Mouse (Mus musculus) layer of hippocampus, adult 11-12 months (tissue): ENCODE measurements around the gene Mvb12b.

ENCODE experiments used
- DNase-seq: peaks from one replicate; pipeline ENCODE4 v3.0.0; 2022; ENCODE audit warnings: low spot score

Gene Mvb12b

GRCm38 (mm10) chr2:33846635-33847034 is 41.1 kb downstream of the Mvb12b start:
- DNase-seq, result no peak

GRCm38 (mm10) chr2:33843642-33844041 is 44.1 kb downstream of the Mvb12b start:
- no peak for DNase-seq

GRCm38 (mm10) chr2:33842983-33843577 is 44.7 kb downstream of the Mvb12b start:
- no peak for DNase-seq

- DNase-seq, result no peak
These were observed 45.8 kb downstream of the Mvb12b start for GRCm38 (mm10) chr2:33841980-33842379.

GRCm38 (mm10) chr2:33840483-33840882 is 47.3 kb downstream of the Mvb12b start:
- DNase-seq, result no peak

GRCm38 (mm10) chr2:33839252-33839651 is 48.5 kb downstream of the Mvb12b start:
- DNase-seq, result no peak

- DNase-seq, result no peak
These were observed 50.4 kb downstream of the Mvb12b start for GRCm38 (mm10) chr2:33837297-33837696.

GRCm38 (mm10) chr2:33836660-33837213 is 51.0 kb downstream of the Mvb12b start:
- DNase-seq, result no peak

GRCm38 (mm10) chr2:33835038-33835437 is 52.7 kb downstream of the Mvb12b start:
- no peak for DNase-seq

GRCm38 (mm10) chr2:33833902-33834301 is 53.8 kb downstream of the Mvb12b start:
- no peak for DNase-seq

GRCm38 (mm10) chr2:33829870-33830269 is 57.9 kb downstream of the Mvb12b start:
- DNase-seq, result no peak

- DNase-seq, result no peak
These were observed 61.0 kb downstream of the Mvb12b start for GRCm38 (mm10) chr2:33826777-33827176.

- no peak for DNase-seq
These were observed 62.7 kb downstream of the Mvb12b start for GRCm38 (mm10) chr2:33824935-33825514.

- DNase-seq, result peak; percentile 86
These were observed 65.8 kb downstream of the Mvb12b start for GRCm38 (mm10) chr2:33821677-33822607.

- no peak for DNase-seq
These were observed 67.3 kb downstream of the Mvb12b start for GRCm38 (mm10) chr2:33820450-33820849.

- DNase-seq, result no peak
These were observed 67.7 kb downstream of the Mvb12b start for GRCm38 (mm10) chr2:33820037-33820436.

- no peak for DNase-seq
These were observed 69.4 kb downstream of the Mvb12b start for GRCm38 (mm10) chr2:33818385-33818784.

- no peak for DNase-seq
These were observed 69.9 kb downstream of the Mvb12b start for GRCm38 (mm10) chr2:33817663-33818346.

- no peak for DNase-seq
These were observed 70.7 kb downstream of the Mvb12b start for GRCm38 (mm10) chr2:33817080-33817479.

- no peak for DNase-seq
These were observed 73.2 kb downstream of the Mvb12b start for GRCm38 (mm10) chr2:33814581-33814980.

GRCm38 (mm10) chr2:33813501-33814240 is 74.1 kb downstream of the Mvb12b start:
- DNase-seq, result no peak
